Mouse (Mus musculus): ENCODE data around the gene Osm.

DNA sequence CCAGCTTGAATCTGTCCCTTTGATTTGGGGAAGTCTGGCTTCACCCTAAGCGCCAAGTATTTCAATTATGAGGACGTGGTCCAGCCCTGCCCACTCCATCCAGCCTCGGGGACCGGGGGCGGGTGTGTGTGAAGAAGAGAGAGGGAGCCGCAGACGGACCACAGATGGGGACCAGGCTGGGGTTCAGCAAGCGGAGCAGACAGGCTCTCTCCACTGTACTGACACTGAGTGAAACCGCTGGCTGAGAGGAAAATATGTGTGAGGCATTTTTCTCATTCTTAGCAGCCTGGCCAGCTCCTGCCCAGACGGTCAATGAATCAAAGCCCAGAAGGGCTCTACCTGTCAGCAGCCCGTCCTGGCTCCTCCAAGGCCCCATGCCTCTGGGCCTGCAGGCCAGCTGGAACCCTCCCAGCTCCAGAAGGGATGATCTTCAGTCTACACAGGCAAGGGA lies 40.2 kb downstream of the Osm start:
- no peak for TF ChIP-seq EP300 (IDR thresholded peaks at IDR 0.05; ENCODE audit: low read depth)
- no peak for TF ChIP-seq CTCF (IDR thresholded peaks at IDR 0.05; ENCODE audit: low read depth)

Data from liver, embryonic 14.5 days (tissue).